Mouse (Mus musculus) testis, adult 2 months (tissue): ENCODE data around the gene Efna1.

ENCODE experiments used
- CTCF ChIP-seq: fragments of 200-500 bp; IDR thresholded peaks from 2 replicates; pipeline ENCODE4 v1.5.1; 2012; ENCODE audit warnings: low read depth, mild to moderate bottlenecking, inconsistent platforms, low read length, moderate library complexity; ENCODE audit not compliant: control insufficient read depth, insufficient read depth, insufficient replicate concordance
- POLR2A ChIP-seq: fragments of 200-500 bp; IDR thresholded peaks from 2 replicates; pipeline ENCODE4 v1.6.1; 2012; ENCODE audit warnings: low read depth, mild to moderate bottlenecking, inconsistent platforms, low read length, moderate library complexity; ENCODE audit not compliant: control insufficient read depth

DNA sequence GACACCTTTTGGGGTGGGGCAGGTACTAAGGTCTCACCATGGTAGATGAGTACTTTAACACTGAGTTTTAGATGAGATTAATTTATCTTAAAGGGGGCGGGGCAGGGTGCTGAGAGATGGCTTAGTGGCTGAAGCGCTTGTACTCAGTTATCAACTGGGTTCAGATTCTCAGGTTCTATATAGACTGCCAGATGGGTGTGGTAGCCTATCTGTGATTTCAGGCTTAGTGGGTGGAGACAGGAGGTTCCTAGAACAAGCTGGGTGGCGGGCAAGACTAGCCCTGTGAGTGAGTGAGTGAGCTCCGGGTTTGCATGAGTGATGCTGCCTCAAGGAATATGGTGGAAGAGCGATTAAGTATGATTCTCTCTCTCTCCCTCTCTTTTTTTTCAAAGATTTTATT is 25.9 kb downstream of the Efna1 start:
- TF ChIP-seq POLR2A (no peak), CTCF (no peak)
